Mouse (Mus musculus) heart, embryonic 15.5 days (tissue): ENCODE measurements around the gene Inpp5f. TPM values are rescaled to one million over a fixed set of nuclear protein-coding genes. Genes with fewer than 3 reads are reported as not detected.

Source experiments
- ATAC-seq: fragments of 200-750 bp; cut with Nextera tagmentation; replicated peaks from 2 replicates; pipeline ENCODE4 v1.8.0; 2017; ENCODE audit warnings: low read depth, moderate TSS enrichment; ENCODE audit not compliant: insufficient number of reproducible peaks, insufficient read depth, low FRiP score
- H3K27ac ChIP-seq: fragments of 300-500 bp; sonication (generic); 2 replicates; pipeline ENCODE4 v1.5.1; 2015; ENCODE audit warnings: mild to moderate bottlenecking, inconsistent platforms
- H3K27me3 ChIP-seq: fragments of 300-500 bp; sonication (generic); 2 replicates; pipeline ENCODE4 v1.6.1; 2015; ENCODE audit warnings: inconsistent platforms
- H3K36me3 ChIP-seq: fragments of 300-500 bp; sonication (generic); 2 replicates; pipeline ENCODE4 v1.6.1; 2015; ENCODE audit warnings: mild to moderate bottlenecking, inconsistent platforms
- H3K4me1 ChIP-seq: fragments of 300-500 bp; sonication (generic); replicated peaks from 2 replicates; pipeline ENCODE4 v1.6.1; 2015; ENCODE audit warnings: inconsistent platforms
- H3K4me2 ChIP-seq: fragments of 300-500 bp; sonication (generic); 2 replicates; pipeline ENCODE4 v1.6.1; 2015; ENCODE audit warnings: inconsistent platforms, mild to moderate bottlenecking, moderate library complexity
- H3K4me3 ChIP-seq: fragments of 300-500 bp; sonication (generic); 2 replicates; pipeline ENCODE4 v1.5.1; 2015; ENCODE audit warnings: mild to moderate bottlenecking, inconsistent platforms
- H3K9ac ChIP-seq: fragments of 300-500 bp; sonication (generic); 2 replicates; pipeline ENCODE4 v1.6.1; 2015; ENCODE audit warnings: mild to moderate bottlenecking, inconsistent platforms
- H3K9me3 ChIP-seq: fragments of 300-500 bp; sonication (generic); replicated peaks from 2 replicates; pipeline ENCODE4 v1.6.1; 2016; ENCODE audit warnings: inconsistent platforms
- WGBS: fragments of 180-500 bp; shearing (Covaris S2); methylation state at CpG from one replicate; pipeline ENCODE4 v1.1.7; 2015; ENCODE audit warnings: mixed read lengths; 5-methylcytosine and 5-hydroxymethylcytosine counted together
- polyA plus RNA-seq: library from polyadenylated mRNA; unstranded; fragments of >200 nt; fragmentation: Nextera tagmentation; extraction: Ambion mirVana; gene quantifications from 2 replicates; pipeline ENCODE4 v1.2.1, GENCODE M21; 2015

Inpp5f gene
- polyA plus RNA-seq, 1 experiment from 2014 or later: 8.8 TPM

DNA sequence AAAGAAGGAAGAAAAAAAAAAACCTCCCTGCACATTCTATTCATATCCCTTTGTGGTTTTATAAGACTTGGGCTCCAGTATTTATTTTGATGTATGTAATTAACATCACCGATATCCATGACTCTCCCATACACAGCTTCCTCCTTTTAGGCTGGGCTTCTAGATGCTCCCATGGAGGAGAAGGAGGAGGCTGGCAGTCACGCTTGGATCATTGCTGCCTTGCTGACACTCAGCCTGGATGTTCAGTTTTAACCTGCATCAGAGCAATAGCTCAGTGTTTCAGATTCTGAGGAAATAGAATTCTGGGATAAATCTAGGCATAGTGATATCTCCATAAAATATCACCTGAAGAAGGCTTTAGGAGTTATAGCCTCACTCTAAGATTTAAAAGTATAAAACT lies 14.3 kb downstream of the Inpp5f start:
- Histone ChIP-seq H3K9me3 (no peaks in the 10 kb centered on the region), H3K4me1 (peaks cover 9% of the 10 kb centered on the region), H3K4me2 (no peak overlapping the region), H3K9ac (no peak overlapping the region), H3K4me3 (no peak overlapping the region), H3K27me3 (no peaks in the 10 kb centered on the region), H3K27ac (no peak overlapping the region), H3K36me3 (no peaks in the 10 kb centered on the region)
- ATAC-seq: no peak
- WGBS: 91% methylated on average over 2 of the region's 2 CpGs

DNA sequence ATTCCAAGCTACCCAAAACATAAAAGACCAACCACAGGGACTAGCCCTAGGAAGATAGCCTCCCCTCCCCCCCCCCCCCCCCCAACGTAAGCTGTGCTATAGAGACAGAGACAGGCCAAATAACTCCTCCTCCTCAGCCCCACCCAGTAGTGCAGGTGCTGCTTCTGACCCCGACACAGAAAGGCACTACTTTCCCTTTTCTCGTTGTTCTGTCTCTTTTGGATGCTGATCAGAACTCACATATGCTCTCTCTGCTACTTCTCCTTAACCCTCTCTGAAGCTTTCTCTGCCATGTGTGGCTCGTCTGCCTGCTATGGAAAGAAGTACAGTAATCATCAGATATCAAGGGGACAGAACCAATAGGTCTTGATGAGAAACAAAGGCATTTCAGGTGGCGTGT lies 15.5 kb downstream of the Inpp5f start:
- no peak overlapping the region for H3K27ac ChIP-seq
- H3K9me3 ChIP-seq: no peaks in the 10 kb centered on the region
- H3K4me1 ChIP-seq: peaks cover 9% of the 10 kb centered on the region
- ATAC-seq: no peak
- WGBS: 84% methylated on average over 5 of the region's 5 CpGs
- H3K4me2 ChIP-seq: no peak overlapping the region
- no peak overlapping the region for H3K4me3 ChIP-seq
- H3K36me3 ChIP-seq: no peaks in the 10 kb centered on the region
- no peaks in the 10 kb centered on the region for H3K27me3 ChIP-seq
- no peak overlapping the region for H3K9ac ChIP-seq

DNA sequence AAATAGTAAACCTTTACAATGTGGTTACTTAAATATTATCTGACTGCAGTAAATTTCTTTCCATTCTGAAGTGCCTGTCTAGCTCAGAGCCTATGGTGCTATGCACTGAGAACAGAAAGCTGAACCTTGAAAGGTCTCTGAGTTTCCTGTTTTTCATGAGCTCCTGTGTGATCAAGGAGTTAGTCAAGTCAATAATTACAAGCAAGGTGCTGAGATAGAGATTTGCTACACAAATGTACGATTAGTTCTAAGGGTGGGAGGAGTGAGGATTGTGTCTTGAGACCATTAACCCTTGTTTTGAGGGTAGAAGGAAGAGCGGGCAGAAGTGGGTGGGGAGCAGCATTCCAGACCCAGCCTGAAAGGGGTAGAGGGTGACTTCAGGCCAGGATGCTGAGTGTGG lies 16.1 kb downstream of the Inpp5f start:
- no peaks in the 10 kb centered on the region for H3K27me3 ChIP-seq
- H3K4me1 ChIP-seq: peaks cover 6% of the 10 kb centered on the region
- no peaks in the 10 kb centered on the region for H3K36me3 ChIP-seq
- H3K9me3 ChIP-seq: no peaks in the 10 kb centered on the region
- H3K27ac ChIP-seq: no peak overlapping the region
- WGBS: 74% methylated on average over 2 of the region's 2 CpGs
- H3K4me2 ChIP-seq: no peak overlapping the region
- no peak for ATAC-seq
- no peak overlapping the region for H3K9ac ChIP-seq
- no peak overlapping the region for H3K4me3 ChIP-seq

DNA sequence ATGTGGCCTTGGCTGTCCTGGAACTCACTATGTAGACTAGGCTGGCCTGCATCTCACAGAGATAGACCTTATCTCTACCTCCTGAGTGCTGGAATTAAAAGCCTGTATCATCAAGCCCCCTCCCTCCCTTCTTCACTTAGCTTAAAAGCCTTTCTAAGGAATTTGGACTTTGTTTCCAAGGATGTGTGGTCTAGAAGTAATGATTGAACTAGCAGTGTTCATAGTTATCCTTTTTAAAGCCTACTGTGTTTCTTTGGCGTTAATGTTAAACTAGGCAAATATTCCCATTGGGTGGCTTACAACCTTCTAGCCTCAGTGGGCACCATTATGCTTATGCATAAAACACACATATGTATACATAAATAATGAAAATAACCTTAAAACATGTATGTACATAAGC lies 16.6 kb downstream of the Inpp5f start:
- Histone ChIP-seq H3K4me2 (no peak overlapping the region), H3K4me3 (no peak overlapping the region), H3K36me3 (no peaks in the 10 kb centered on the region), H3K27me3 (no peaks in the 10 kb centered on the region), H3K4me1 (peaks cover under 1% of the 10 kb centered on the region), H3K27ac (no peak overlapping the region), H3K9ac (no peak overlapping the region), H3K9me3 (no peaks in the 10 kb centered on the region)
- 77% methylated on average over 1 of the region's 1 CpGs for WGBS
- no peak for ATAC-seq

DNA sequence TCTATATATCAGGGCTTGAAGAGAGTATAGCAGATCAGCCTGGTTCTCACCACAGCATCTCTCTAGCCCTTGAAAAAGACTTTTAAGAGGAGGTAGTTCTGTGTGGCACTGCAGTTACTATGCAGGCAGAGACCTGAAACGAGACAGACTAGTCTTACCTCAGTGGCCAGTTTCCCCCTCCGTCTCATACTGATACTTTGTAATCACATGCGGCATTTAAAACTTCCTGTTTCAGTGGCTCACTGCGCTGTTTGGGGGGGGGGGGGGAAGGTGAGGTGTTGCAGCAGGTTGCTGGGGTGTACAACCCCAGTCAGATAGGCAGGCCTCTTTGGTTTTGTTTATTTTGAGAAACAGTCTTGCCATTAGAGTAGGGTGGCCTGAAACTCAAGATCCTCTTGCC lies 22.0 kb downstream of the Inpp5f start:
- ATAC-seq: no peak
- 66% methylated on average over 4 of the region's 4 CpGs for WGBS

DNA sequence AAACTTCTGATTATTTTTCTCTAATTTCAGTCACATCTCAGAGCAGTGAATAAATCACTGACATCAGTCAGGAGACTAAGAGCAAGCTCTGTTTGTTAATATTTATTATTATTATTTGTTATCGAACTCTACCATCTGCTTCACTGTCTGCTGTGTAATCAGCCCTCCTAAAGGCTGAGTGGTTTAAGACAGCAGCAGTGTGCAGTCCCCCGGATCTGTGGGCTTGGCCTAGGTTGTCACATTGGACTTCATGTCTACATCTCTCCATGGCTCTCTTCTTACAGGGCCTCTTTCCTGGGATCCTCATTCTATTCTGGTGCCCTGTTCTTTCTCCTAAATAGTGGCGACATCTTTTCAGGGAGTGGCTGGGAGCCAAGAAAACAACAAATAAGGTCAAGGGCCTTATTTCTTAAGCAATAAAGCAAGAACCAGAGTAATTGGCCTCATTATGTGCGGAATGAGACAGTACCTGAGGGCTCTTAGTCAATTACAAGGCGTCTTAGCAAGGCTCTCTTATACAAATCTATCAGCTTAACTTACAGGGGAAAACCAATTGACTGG lies 28.9 kb downstream of the Inpp5f start:
- no peak overlapping the region for H3K9ac ChIP-seq
- no peaks in the 10 kb centered on the region for H3K9me3 ChIP-seq
- H3K27ac ChIP-seq: no peak overlapping the region
- WGBS: 76% methylated on average over 5 of the region's 5 CpGs
- H3K4me2 ChIP-seq: no peak overlapping the region
- H3K4me3 ChIP-seq: no peak overlapping the region
- H3K27me3 ChIP-seq: no peaks in the 10 kb centered on the region
- no peak for ATAC-seq
- H3K4me1 ChIP-seq: no peaks in the 10 kb centered on the region
- no peaks in the 10 kb centered on the region for H3K36me3 ChIP-seq

More for the DNA sequence above, 22.0 kb downstream of the Inpp5f start:
- H3K4me3 ChIP-seq: no peak overlapping the region
- H3K27me3 ChIP-seq: no peaks in the 10 kb centered on the region
- H3K9me3 ChIP-seq: no peaks in the 10 kb centered on the region
- no peaks in the 10 kb centered on the region for H3K36me3 ChIP-seq
- H3K27ac ChIP-seq: no peak overlapping the region
- no peak overlapping the region for H3K4me2 ChIP-seq
- H3K4me1 ChIP-seq: no peaks in the 10 kb centered on the region
- no peak overlapping the region for H3K9ac ChIP-seq

DNA sequence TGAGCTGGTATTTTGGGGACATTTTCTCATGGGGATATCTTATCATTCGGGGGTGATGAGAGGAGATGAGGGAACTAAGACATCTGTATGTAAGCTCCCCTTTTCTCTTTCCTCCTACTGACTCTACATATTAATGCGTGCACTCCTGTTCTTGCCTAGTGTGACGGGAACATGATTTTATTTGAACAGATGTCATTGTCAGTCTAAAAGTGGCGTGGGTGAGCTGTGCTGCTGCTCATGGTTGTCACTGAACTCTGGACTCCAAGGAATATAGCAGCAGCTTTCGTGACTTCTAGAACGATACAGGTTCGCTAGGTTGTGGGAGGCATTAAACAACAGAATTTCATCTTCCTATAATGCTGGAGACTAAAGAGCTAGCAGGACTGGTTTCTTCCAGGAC lies 30.4 kb downstream of the Inpp5f start:
- 77% methylated on average over 7 of the region's 7 CpGs for WGBS
- Histone ChIP-seq H3K4me1 (no peaks in the 10 kb centered on the region), H3K9ac (no peak overlapping the region), H3K4me2 (no peak overlapping the region), H3K27ac (no peak overlapping the region), H3K9me3 (no peaks in the 10 kb centered on the region), H3K4me3 (no peak overlapping the region), H3K36me3 (no peaks in the 10 kb centered on the region), H3K27me3 (no peaks in the 10 kb centered on the region)
- no peak for ATAC-seq

DNA sequence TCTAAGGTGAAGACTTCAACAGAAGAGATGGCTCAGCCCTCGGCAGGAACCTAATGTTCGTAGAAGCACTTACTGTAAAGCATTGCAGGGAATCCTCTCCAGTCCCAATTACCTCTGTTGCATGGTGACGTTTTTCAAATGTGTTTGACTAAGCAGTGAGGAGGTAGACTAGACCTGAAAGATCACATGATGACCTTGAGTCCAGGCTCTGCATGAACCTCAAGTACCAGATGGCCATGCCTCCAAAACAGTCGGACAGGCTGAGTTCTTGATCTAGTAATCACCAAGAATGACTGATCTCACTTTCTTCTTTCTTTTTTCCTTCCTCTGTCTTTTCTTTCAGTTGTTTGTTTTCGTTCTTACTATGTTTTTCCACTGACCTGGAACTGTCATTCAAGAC lies 31.3 kb downstream of the Inpp5f start:
- WGBS: 66% methylated on average over 5 of the region's 5 CpGs
- no peaks in the 10 kb centered on the region for H3K9me3 ChIP-seq
- H3K4me3 ChIP-seq: no peak overlapping the region
- H3K4me2 ChIP-seq: no peak overlapping the region
- no peak for ATAC-seq
- no peaks in the 10 kb centered on the region for H3K4me1 ChIP-seq
- H3K36me3 ChIP-seq: no peaks in the 10 kb centered on the region
- no peak overlapping the region for H3K27ac ChIP-seq
- no peak overlapping the region for H3K9ac ChIP-seq
- no peaks in the 10 kb centered on the region for H3K27me3 ChIP-seq

DNA sequence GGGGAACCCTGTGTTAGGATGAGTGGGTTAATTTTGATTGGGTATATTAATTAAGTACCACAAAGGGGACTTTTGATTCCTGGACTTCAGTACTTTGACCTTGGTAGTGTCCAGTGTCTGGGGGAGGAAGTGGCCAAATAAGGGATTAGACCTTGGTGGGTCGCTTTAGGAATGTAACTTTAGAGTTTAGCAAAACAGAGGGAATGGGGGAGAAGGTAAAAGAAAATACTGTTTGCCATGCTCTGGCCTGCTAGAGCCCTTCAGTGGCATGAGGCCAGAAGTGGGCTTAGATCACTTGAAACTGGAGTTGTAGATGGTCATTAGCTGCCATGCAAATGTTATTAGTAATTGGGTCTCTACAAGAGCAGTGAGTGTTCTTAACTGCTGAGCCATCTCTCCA lies 45.8 kb downstream of the Inpp5f start:
- 92% methylated on average over 1 of the region's 1 CpGs for WGBS

DNA sequence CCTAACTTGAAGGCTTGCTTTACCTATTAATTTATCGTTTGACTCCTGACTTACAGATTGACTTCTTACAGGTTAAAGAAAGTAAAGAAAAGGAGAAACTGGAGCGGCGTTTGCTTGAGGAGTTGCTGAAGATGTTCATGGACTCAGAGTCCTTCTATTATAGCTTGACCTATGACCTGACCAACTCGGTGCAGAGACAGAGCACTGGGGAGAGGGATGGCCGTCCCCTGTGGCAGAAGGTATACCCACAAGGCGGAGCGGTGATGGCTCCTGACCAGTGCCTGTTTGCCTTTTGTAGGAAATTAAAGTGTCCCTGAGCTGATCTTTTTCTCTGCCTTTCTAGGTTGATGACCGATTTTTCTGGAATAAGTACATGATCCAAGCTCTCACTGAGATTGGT lies 52.8 kb downstream of the Inpp5f start:
- no peaks in the 10 kb centered on the region for H3K4me1 ChIP-seq
- no peaks in the 10 kb centered on the region for H3K9me3 ChIP-seq
- H3K4me3 ChIP-seq: no peak overlapping the region
- H3K27ac ChIP-seq: no peak overlapping the region
- H3K27me3 ChIP-seq: no peaks in the 10 kb centered on the region
- 91% methylated on average over 8 of the region's 8 CpGs for WGBS
- H3K9ac ChIP-seq: no peak overlapping the region
- H3K4me2 ChIP-seq: no peak overlapping the region
- ATAC-seq: no peak
- H3K36me3 ChIP-seq: no peaks in the 10 kb centered on the region

More for the DNA sequence above, 45.8 kb downstream of the Inpp5f start:
- H3K4me1 ChIP-seq: no peaks in the 10 kb centered on the region
- H3K36me3 ChIP-seq: no peaks in the 10 kb centered on the region
- no peak overlapping the region for H3K4me2 ChIP-seq
- no peaks in the 10 kb centered on the region for H3K27me3 ChIP-seq
- H3K9me3 ChIP-seq: no peaks in the 10 kb centered on the region
- no peak overlapping the region for H3K4me3 ChIP-seq
- ATAC-seq: no peak
- H3K9ac ChIP-seq: no peak overlapping the region
- no peak overlapping the region for H3K27ac ChIP-seq

DNA sequence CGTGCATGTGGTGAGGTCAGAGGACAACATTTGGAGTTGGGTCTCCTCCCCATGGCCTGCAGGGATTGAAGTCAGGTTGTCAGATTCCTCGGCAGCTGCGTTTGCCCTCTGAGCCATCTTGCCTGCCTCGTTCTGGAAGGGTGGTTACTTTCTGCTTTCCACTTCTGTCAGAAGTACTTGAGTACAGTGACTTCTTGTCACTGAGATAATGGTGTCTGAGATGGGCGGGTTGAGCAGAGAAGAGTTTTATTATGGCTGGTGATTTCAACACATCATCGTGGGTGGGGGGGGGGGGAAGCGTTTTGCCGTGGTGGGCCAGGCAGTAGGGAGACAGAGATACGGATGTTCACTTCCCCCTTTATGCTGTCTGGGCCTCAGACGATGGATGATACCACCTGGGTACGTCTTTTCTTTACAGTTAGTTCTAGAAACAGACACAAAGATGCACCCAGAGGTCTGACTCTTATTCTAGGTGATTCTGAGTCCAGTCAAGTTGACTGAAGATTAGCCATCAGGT lies 53.8 kb downstream of the Inpp5f start:
- H3K27me3 ChIP-seq: no peaks in the 10 kb centered on the region
- 56% methylated on average over 11 of the region's 11 CpGs for WGBS
- no peak overlapping the region for H3K4me2 ChIP-seq
- ATAC-seq: no peak
- H3K4me3 ChIP-seq: no peak overlapping the region
- no peaks in the 10 kb centered on the region for H3K9me3 ChIP-seq
- H3K27ac ChIP-seq: no peak overlapping the region
- no peaks in the 10 kb centered on the region for H3K4me1 ChIP-seq
- H3K36me3 ChIP-seq: 0 out of 2 replicates have a peak, but pooled peaks cover 2% of the 10 kb centered on the region
- H3K9ac ChIP-seq: no peak overlapping the region

DNA sequence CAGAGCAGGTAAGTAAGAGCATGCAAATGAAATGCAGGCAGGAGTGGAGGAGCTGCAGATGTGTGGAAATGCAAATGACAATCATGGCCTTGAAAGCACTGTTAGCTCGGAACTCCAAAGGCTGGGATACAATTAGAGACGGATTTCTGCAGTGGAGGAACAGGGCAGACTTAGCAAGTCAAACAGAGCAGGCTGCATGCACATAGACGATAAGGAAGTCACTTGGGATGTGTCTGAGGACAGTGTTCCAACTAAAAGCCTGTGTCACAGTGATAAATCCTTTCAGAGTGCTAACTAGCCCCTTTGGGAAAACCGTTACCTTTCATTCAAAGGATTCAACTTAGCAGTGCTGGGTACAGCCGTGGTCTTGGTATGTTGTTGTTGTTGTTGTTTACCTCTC lies 56.7 kb downstream of the Inpp5f start:
- no peak overlapping the region for H3K9ac ChIP-seq
- H3K4me3 ChIP-seq: no peak overlapping the region
- H3K4me2 ChIP-seq: no peak overlapping the region
- 0 out of 2 replicates have a peak, but pooled peaks cover 2% of the 10 kb centered on the region for H3K36me3 ChIP-seq
- peaks cover 10% of the 10 kb centered on the region for H3K4me1 ChIP-seq
- H3K27me3 ChIP-seq: no peaks in the 10 kb centered on the region
- no peak overlapping the region for H3K27ac ChIP-seq
- ATAC-seq: no peak
- WGBS: 51% methylated on average over 5 of the region's 5 CpGs
- no peaks in the 10 kb centered on the region for H3K9me3 ChIP-seq
